Mouse (Mus musculus): ENCODE results near the gene Olfr1394. TPM values are rescaled to one million over a fixed set of nuclear protein-coding genes. Genes with fewer than 3 reads are reported as not detected.

Olfr1394 gene
- polyA plus RNA-seq (2015; fragmentation: Nextera tagmentation; extraction: Ambion mirVana), result not detected in 2 replicates

DNA sequence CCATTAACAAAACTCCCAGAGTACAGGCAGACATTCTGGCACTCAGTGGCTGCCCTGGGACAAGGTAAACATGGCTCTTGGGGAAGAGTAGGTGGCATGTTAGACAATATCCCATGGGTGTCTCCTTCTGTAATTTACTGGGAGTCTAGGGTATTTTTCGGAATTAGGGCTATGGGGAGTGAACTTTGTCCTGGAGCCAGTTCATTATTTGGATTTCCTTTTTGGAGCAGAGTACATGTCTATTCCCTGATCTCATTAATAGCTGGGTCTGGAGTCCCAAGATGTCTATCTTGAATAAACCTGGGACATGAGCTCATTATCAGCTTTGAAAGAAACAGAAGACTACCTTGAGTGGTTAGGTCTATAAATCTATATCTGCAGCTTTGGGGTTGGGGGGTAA, at the start of gene Olfr1394:
Olfr1394 (plus strand) TSS at position 301 of the 400 bp plus-strand sequence.
- no peaks in the 10 kb centered on the region for H3K9me3 ChIP-seq (ENCODE audit: control insufficient read depth, low read length)
- no peak within 1 kb of the TSS for H3K27ac ChIP-seq (ENCODE audit: low read depth, low read length)
- ATAC-seq, result no peak
- H3K36me3 ChIP-seq (ENCODE audit: control insufficient read depth, insufficient read depth, low read length), result no peaks in the 10 kb centered on the region
- H3K27me3 ChIP-seq (replicated peaks; ENCODE audit: control insufficient read depth, insufficient read depth, low read length), result no peaks in the 10 kb centered on the region
- H3K4me2 ChIP-seq (ENCODE audit: low read length), result no peak within 1 kb of the TSS
- 93% methylated on average over 1 of the region's 1 CpGs for WGBS
- no peak within 1 kb of the TSS for H3K9ac ChIP-seq (ENCODE audit: low read depth, low read length)
- H3K4me1 ChIP-seq (ENCODE audit: control insufficient read depth, insufficient read depth, low read depth, low read length), result no peaks in the 10 kb centered on the region
- H3K4me3 ChIP-seq (ENCODE audit: low read length), result no peak within 1 kb of the TSS

DNA sequence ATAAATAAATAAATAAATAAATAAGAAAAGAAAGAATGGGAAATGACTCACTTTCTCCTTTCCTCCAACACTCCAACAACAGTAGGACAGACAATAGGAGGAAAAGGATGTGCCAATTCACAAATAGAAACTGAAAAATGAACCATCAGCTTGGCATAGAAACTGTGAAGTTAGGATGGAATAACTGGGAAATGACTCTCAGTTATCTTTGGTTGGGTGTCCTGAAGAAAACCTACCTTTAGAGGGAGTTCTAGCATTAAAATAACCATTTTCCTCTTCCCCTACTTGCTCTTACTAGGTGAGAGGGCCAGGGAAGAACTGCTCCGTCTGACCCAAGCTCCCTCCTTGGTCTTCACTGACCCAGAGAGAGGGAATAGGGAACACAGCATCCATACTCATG, 48.4 kb upstream of the Olfr1394 start:
- Histone ChIP-seq H3K9me3 (ENCODE audit: control insufficient read depth, low read length) (no peaks in the 10 kb centered on the region), H3K36me3 (ENCODE audit: control insufficient read depth, insufficient read depth, low read length) (no peaks in the 10 kb centered on the region), H3K27me3 (replicated peaks; ENCODE audit: control insufficient read depth, insufficient read depth, low read length) (no peaks in the 10 kb centered on the region), H3K9ac (ENCODE audit: low read depth, low read length) (no peak overlapping the region), H3K4me1 (ENCODE audit: control insufficient read depth, insufficient read depth, low read depth, low read length) (no peaks in the 10 kb centered on the region), H3K4me2 (ENCODE audit: low read length) (no peak overlapping the region), H3K4me3 (ENCODE audit: low read length) (no peak overlapping the region), H3K27ac (ENCODE audit: low read depth, low read length) (no peak overlapping the region)
- WGBS, result 58% methylated on average over 1 of the region's 1 CpGs
- no peak for ATAC-seq

DNA sequence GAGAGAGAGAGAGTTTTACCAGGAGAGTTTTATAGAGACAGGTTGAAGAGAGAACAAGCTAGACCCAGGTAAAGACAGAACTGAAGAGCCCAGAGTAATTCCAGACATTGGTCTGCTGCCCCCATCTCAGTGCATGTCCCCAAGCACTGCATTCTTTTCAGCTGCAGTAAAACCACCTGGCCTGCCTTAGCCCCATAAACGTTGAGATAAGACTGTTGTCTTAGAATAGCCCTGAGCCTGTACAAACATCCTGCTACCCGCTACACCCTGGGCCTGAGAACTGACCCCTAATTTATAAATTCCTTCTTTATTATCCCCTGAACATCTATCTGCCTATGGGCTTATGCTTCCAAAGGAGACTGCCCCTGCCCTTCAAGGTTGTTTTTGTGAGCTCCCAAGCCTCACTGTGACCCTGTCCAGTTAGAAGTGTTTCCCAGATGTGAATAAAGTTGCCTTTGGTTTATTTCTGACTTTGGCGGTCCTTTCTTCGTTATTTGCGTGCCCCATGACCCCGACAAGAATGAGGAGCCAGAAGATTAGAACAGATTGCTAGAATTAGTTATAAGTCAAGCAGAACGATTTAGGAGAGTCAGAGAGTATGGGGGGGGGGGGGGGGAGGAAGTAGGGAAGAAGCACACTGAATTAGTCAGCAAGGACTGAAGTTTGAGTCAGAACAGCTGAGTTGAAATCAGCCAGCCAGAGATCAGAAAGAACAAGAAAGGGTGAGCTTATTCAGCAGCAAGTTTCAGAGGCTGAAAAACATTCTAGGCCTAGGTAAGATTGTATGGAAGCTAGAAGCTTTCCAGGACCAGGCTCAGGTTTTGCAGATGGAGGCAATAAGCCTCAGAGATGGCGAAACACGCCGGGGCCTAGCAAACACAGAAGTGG, 46.3 kb upstream of the Olfr1394 start:
- WGBS, result 77% methylated on average over 10 of the region's 10 CpGs
- H3K4me3 ChIP-seq (ENCODE audit: low read length), result no peak overlapping the region

DNA sequence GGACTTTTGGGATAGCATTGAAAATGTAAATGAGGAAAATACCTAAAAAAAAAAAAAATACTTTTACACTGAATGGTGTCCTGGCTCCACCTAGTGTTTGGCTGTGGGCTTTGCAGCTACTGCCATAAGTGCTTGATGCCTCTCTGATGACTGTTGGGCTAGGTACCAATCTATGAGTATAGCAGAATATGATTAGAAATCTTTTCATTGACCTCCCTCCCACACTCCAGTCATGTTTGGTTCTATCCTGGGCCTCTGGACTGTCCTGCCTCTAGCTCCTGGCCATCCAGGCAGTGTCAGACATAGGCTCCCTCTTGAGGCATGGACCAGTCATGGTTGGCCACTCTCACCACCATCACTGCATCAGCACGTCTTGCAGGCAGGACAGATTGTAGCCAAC, 45.3 kb upstream of the Olfr1394 start:
- Histone ChIP-seq H3K9me3 (ENCODE audit: control insufficient read depth, low read length) (no peaks in the 10 kb centered on the region), H3K27me3 (replicated peaks; ENCODE audit: control insufficient read depth, insufficient read depth, low read length) (no peaks in the 10 kb centered on the region), H3K4me2 (ENCODE audit: low read length) (no peak overlapping the region), H3K4me3 (ENCODE audit: low read length) (no peak overlapping the region), H3K4me1 (ENCODE audit: control insufficient read depth, insufficient read depth, low read depth, low read length) (no peaks in the 10 kb centered on the region), H3K9ac (ENCODE audit: low read depth, low read length) (no peak overlapping the region), H3K27ac (ENCODE audit: low read depth, low read length) (no peak overlapping the region), H3K36me3 (ENCODE audit: control insufficient read depth, insufficient read depth, low read length) (no peaks in the 10 kb centered on the region)
- no peak for ATAC-seq
- 69% methylated on average over 1 of the region's 1 CpGs for WGBS

More for the DNA sequence above, 46.3 kb upstream of the Olfr1394 start:
- Histone ChIP-seq H3K4me1 (ENCODE audit: control insufficient read depth, insufficient read depth, low read depth, low read length) (no peaks in the 10 kb centered on the region), H3K27me3 (replicated peaks; ENCODE audit: control insufficient read depth, insufficient read depth, low read length) (no peaks in the 10 kb centered on the region), H3K36me3 (ENCODE audit: control insufficient read depth, insufficient read depth, low read length) (no peaks in the 10 kb centered on the region), H3K9ac (ENCODE audit: low read depth, low read length) (no peak overlapping the region), H3K9me3 (ENCODE audit: control insufficient read depth, low read length) (no peaks in the 10 kb centered on the region), H3K4me2 (ENCODE audit: low read length) (no peak overlapping the region), H3K27ac (ENCODE audit: low read depth, low read length) (no peak overlapping the region)
- ATAC-seq, result no peak

DNA sequence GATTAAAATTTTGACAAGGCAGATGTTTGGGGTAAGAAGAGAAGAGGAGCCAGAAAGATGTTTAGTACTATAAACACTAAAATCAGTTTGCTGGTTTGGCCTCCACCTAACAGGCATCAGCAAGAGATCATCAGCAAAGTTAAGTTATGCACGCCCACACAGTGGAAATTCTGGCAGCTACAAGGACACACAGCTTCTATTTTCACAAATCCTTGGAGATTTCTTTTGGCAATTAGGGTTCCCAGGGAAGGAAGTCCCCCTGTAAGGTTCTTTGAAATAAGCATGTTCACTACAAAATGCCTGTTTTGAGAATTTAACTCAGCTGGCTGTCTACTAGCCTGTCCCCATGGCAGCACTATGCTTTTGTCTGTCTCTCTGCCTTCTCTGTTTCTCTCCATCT, 43.2 kb upstream of the Olfr1394 start:
- H3K27ac ChIP-seq (ENCODE audit: low read depth, low read length), result no peak overlapping the region
- H3K4me1 ChIP-seq (ENCODE audit: control insufficient read depth, insufficient read depth, low read depth, low read length), result no peaks in the 10 kb centered on the region
- no peak overlapping the region for H3K9ac ChIP-seq (ENCODE audit: low read depth, low read length)
- H3K27me3 ChIP-seq (replicated peaks; ENCODE audit: control insufficient read depth, insufficient read depth, low read length), result no peaks in the 10 kb centered on the region
- H3K9me3 ChIP-seq (ENCODE audit: control insufficient read depth, low read length), result no peaks in the 10 kb centered on the region
- H3K36me3 ChIP-seq (ENCODE audit: control insufficient read depth, insufficient read depth, low read length), result no peaks in the 10 kb centered on the region
- no peak overlapping the region for H3K4me3 ChIP-seq (ENCODE audit: low read length)
- 80% methylated on average over 1 of the region's 1 CpGs for WGBS
- H3K4me2 ChIP-seq (ENCODE audit: low read length), result no peak overlapping the region
- no peak for ATAC-seq

DNA sequence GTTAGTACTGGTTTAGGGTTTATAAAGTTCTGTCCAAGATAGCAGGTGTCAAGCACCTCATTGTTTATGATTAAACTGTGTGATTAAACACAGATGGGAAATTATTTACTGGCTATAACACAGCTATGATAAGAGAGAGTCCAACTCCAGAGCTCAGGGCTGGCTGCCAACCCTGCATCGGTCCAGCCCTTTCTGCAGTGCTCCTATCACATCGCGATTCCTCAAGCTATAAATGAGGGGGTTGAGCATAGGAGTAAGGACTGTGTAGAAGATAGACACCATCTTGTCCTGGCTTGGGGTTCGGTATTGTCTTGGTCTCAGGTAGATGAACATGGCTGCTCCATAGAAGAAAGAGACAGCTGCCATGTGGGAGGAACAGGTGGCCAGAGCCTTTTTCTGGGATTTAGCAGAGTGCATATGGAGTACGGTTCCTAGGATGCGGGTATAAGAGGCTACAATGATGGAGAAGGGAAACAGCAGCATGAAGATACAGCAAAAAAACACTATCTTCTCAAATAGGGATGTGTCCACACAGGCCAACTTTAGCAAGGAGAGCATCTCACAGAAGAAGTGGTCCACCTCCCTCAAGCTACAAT, 41.5 kb upstream of the Olfr1394 start:
- no peak for ATAC-seq
- Histone ChIP-seq H3K4me1 (ENCODE audit: control insufficient read depth, insufficient read depth, low read depth, low read length) (no peaks in the 10 kb centered on the region), H3K36me3 (ENCODE audit: control insufficient read depth, insufficient read depth, low read length) (no peaks in the 10 kb centered on the region), H3K9me3 (ENCODE audit: control insufficient read depth, low read length) (no peaks in the 10 kb centered on the region), H3K27me3 (replicated peaks; ENCODE audit: control insufficient read depth, insufficient read depth, low read length) (no peaks in the 10 kb centered on the region), H3K4me3 (ENCODE audit: low read length) (no peak overlapping the region), H3K9ac (ENCODE audit: low read depth, low read length) (no peak overlapping the region), H3K27ac (ENCODE audit: low read depth, low read length) (no peak overlapping the region), H3K4me2 (ENCODE audit: low read length) (no peak overlapping the region)
- WGBS, result 88% methylated on average over 6 of the region's 6 CpGs

DNA sequence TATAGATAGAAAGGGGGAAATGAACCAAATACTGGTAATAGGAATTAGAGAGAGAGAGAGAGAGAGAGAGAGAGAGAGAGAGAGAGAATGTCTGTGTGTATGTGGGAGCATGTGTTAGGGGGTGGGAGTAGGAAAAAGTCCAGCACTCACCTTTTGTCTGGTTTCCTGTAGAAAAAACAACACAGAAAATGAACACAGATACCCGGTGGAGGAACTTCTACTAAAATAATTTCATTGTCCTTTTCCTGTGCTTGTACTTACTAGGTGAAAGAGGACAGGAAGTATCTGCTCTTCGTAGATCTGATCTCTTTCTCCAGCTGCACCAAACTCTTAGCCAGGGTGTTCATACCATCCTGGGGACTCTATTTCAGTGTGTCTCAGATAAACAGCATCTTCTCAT, 40.0 kb upstream of the Olfr1394 start:
- Histone ChIP-seq H3K4me3 (ENCODE audit: low read length) (no peak overlapping the region), H3K9me3 (ENCODE audit: control insufficient read depth, low read length) (no peaks in the 10 kb centered on the region), H3K4me2 (ENCODE audit: low read length) (no peak overlapping the region), H3K4me1 (ENCODE audit: control insufficient read depth, insufficient read depth, low read depth, low read length) (no peaks in the 10 kb centered on the region), H3K27me3 (replicated peaks; ENCODE audit: control insufficient read depth, insufficient read depth, low read length) (no peaks in the 10 kb centered on the region), H3K27ac (ENCODE audit: low read depth, low read length) (no peak overlapping the region), H3K36me3 (ENCODE audit: control insufficient read depth, insufficient read depth, low read length) (no peaks in the 10 kb centered on the region), H3K9ac (ENCODE audit: low read depth, low read length) (no peak overlapping the region)
- 88% methylated on average over 2 of the region's 2 CpGs for WGBS
- no peak for ATAC-seq

DNA sequence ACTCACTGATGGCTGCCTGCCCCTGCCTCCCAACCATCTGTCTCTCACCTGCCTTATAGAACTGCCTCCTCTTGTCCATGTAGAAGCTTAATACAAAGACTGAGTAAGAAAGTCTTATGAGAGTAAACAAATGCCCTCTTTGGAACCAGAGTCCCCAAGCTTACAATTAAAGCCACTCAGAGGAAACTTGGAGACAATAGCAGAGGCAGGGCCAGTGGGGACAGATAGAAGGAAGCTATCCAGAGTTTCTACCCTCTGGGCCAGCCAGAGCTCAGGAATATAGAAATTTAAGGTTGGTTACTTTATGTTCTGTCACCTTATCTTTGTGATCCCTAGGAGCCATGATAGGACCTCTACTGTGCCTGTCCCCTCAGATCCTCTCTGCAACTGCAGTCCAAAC, 39.4 kb upstream of the Olfr1394 start, which contains the start of gene Olfr1396:
Olfr1396 (minus strand) TSS at position 101 of the 400 bp plus-strand sequence.
- H3K9ac ChIP-seq (ENCODE audit: low read depth, low read length), result no peak within 1 kb of the TSS
- no peak within 1 kb of the TSS for H3K4me2 ChIP-seq (ENCODE audit: low read length)
- H3K36me3 ChIP-seq (ENCODE audit: control insufficient read depth, insufficient read depth, low read length), result no peaks in the 10 kb centered on the region
- no peaks in the 10 kb centered on the region for H3K27me3 ChIP-seq (replicated peaks; ENCODE audit: control insufficient read depth, insufficient read depth, low read length)
- no peaks in the 10 kb centered on the region for H3K4me1 ChIP-seq (ENCODE audit: control insufficient read depth, insufficient read depth, low read depth, low read length)
- H3K4me3 ChIP-seq (ENCODE audit: low read length), result no peak within 1 kb of the TSS
- H3K27ac ChIP-seq (ENCODE audit: low read depth, low read length), result no peak within 1 kb of the TSS
- no peak for ATAC-seq
- H3K9me3 ChIP-seq (ENCODE audit: control insufficient read depth, low read length), result no peaks in the 10 kb centered on the region

DNA sequence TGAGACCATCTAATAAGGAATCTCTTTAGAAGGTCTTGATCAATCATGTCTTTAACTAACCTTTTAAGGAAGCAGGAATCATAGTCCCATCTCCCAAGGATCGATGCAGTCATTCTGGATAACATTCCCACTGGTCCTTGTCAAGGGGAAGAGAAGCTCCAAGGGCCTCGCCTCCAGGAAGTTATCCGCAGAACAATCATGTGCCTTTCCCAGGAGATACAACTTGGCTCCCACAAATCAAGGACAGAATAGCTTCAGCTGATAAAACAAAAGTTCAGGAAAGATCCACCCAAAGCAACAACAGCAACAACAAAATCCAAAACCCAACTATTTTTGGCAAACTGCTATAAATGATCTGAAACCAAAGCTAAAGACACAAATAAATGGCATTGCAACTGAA, 34.5 kb upstream of the Olfr1394 start:
- Histone ChIP-seq H3K9ac (ENCODE audit: low read depth, low read length) (no peak overlapping the region), H3K4me1 (ENCODE audit: control insufficient read depth, insufficient read depth, low read depth, low read length) (no peaks in the 10 kb centered on the region), H3K27ac (ENCODE audit: low read depth, low read length) (no peak overlapping the region), H3K27me3 (replicated peaks; ENCODE audit: control insufficient read depth, insufficient read depth, low read length) (no peaks in the 10 kb centered on the region), H3K4me3 (ENCODE audit: low read length) (no peak overlapping the region), H3K4me2 (ENCODE audit: low read length) (no peak overlapping the region), H3K9me3 (ENCODE audit: control insufficient read depth, low read length) (no peaks in the 10 kb centered on the region), H3K36me3 (ENCODE audit: control insufficient read depth, insufficient read depth, low read length) (no peaks in the 10 kb centered on the region)
- 88% methylated on average over 3 of the region's 3 CpGs for WGBS
- ATAC-seq, result no peak

Measured in hindbrain, embryonic 16.5 days (tissue).